Mouse (Mus musculus) heart, embryonic 15.5 days (tissue): ENCODE results near the gene Gm10720. TPM values are rescaled to one million over a fixed set of nuclear protein-coding genes. Genes with fewer than 3 reads are reported as not detected.
"Not testable (repeated sequence)": the region's sequence is repeated elsewhere in the genome, so short reads cannot be mapped to it uniquely, and the experiment has no call there.

Source experiments
- ATAC-seq: fragments of 200-750 bp; cut with Nextera tagmentation; replicated peaks from 2 replicates; pipeline ENCODE4 v1.8.0; 2017; ENCODE audit warnings: low read depth, moderate TSS enrichment; ENCODE audit not compliant: insufficient number of reproducible peaks, insufficient read depth, low FRiP score
- H3K27ac ChIP-seq: fragments of 300-500 bp; sonication (generic); 2 replicates; pipeline ENCODE4 v1.5.1; 2015; ENCODE audit warnings: mild to moderate bottlenecking, inconsistent platforms
- H3K27me3 ChIP-seq: fragments of 300-500 bp; sonication (generic); 2 replicates; pipeline ENCODE4 v1.6.1; 2015; ENCODE audit warnings: inconsistent platforms
- H3K36me3 ChIP-seq: fragments of 300-500 bp; sonication (generic); 2 replicates; pipeline ENCODE4 v1.6.1; 2015; ENCODE audit warnings: mild to moderate bottlenecking, inconsistent platforms
- H3K4me1 ChIP-seq: fragments of 300-500 bp; sonication (generic); replicated peaks from 2 replicates; pipeline ENCODE4 v1.6.1; 2015; ENCODE audit warnings: inconsistent platforms
- H3K4me2 ChIP-seq: fragments of 300-500 bp; sonication (generic); 2 replicates; pipeline ENCODE4 v1.6.1; 2015; ENCODE audit warnings: inconsistent platforms, mild to moderate bottlenecking, moderate library complexity
- H3K4me3 ChIP-seq: fragments of 300-500 bp; sonication (generic); 2 replicates; pipeline ENCODE4 v1.5.1; 2015; ENCODE audit warnings: mild to moderate bottlenecking, inconsistent platforms
- H3K9ac ChIP-seq: fragments of 300-500 bp; sonication (generic); 2 replicates; pipeline ENCODE4 v1.6.1; 2015; ENCODE audit warnings: mild to moderate bottlenecking, inconsistent platforms
- H3K9me3 ChIP-seq: fragments of 300-500 bp; sonication (generic); replicated peaks from 2 replicates; pipeline ENCODE4 v1.6.1; 2016; ENCODE audit warnings: inconsistent platforms
- WGBS: fragments of 180-500 bp; shearing (Covaris S2); methylation state at CpG from one replicate; pipeline ENCODE4 v1.1.7; 2015; ENCODE audit warnings: mixed read lengths; 5-methylcytosine and 5-hydroxymethylcytosine counted together
- polyA plus RNA-seq: library from polyadenylated mRNA; unstranded; fragments of >200 nt; fragmentation: Nextera tagmentation; extraction: Ambion mirVana; gene quantifications from 2 replicates; pipeline ENCODE4 v1.2.1, GENCODE M21; 2015

The Gm10720 gene
- polyA plus RNA-seq = 0.23 TPM in 1 of 2 replicates, not detected in the other

DNA sequence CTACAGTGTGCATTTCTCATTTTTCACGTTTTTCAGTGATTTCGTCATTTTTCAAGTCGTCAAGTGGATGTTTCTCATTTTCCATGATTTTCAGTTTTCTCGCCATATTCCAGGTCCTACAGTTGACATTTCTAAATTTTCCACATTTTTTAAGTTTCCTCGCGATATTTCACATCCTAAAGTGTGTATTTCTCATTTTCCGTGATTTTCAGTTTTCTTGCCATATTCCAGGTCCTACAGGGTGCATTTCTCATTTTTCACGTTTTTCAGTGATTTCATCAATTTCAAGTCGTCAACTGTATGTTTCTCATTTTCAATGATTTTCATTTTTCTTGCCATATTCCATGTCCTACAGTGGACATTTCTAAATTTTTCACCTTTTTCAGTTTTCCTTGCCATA, at the start of gene Gm10720:
Gm10720 (plus strand) TSS at position 301 of the 400 bp plus-strand sequence.
- H3K27ac ChIP-seq, H3K36me3 ChIP-seq, H3K9ac ChIP-seq, H3K4me3 ChIP-seq, H3K4me2 ChIP-seq, ATAC-seq, H3K9me3 ChIP-seq, H3K27me3 ChIP-seq, H3K4me1 ChIP-seq: not testable (repeated sequence)
- 58% methylated on average over 5 of the region's 9 CpGs for WGBS

GRCm38 (mm10) chr9:3000445-3000972, 14.9 kb upstream of the Gm10720 start, which contains the start of gene Gm10722:
Gene Gm10722 (plus strand): TSS chr9:3000922.
- H3K27ac ChIP-seq, H3K4me2 ChIP-seq, H3K36me3 ChIP-seq, H3K9me3 ChIP-seq, ATAC-seq, H3K4me3 ChIP-seq, H3K4me1 ChIP-seq, H3K9ac ChIP-seq, H3K27me3 ChIP-seq: not testable (repeated sequence)
- WGBS = 68% methylated on average over 12 of the region's 12 CpGs

DNA sequence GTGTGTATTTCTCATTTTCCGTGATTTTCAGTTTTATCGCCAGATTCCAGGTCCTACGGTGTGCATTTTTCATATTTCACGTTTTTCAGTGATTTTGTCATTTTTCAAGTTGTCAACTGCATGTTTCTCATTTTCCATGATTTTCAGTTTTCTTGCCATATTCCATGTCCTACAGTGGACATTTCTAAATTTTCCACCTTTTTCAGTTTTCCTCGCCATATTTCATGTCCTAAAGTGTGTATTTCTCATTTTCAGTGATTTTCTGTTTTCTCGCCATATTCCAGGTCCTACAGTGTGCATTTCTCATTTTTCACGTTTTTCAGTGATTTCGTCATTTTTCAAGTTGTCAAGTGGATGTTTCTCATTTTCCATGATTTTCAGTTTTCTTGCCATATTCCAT, 14.4 kb upstream of the Gm10720 start:
- H3K27me3 ChIP-seq, H3K4me1 ChIP-seq, H3K9me3 ChIP-seq, H3K36me3 ChIP-seq, H3K4me2 ChIP-seq, ATAC-seq, H3K4me3 ChIP-seq, H3K9ac ChIP-seq, H3K27ac ChIP-seq: not testable (repeated sequence)
- 62% methylated on average over 8 of the region's 8 CpGs for WGBS

DNA sequence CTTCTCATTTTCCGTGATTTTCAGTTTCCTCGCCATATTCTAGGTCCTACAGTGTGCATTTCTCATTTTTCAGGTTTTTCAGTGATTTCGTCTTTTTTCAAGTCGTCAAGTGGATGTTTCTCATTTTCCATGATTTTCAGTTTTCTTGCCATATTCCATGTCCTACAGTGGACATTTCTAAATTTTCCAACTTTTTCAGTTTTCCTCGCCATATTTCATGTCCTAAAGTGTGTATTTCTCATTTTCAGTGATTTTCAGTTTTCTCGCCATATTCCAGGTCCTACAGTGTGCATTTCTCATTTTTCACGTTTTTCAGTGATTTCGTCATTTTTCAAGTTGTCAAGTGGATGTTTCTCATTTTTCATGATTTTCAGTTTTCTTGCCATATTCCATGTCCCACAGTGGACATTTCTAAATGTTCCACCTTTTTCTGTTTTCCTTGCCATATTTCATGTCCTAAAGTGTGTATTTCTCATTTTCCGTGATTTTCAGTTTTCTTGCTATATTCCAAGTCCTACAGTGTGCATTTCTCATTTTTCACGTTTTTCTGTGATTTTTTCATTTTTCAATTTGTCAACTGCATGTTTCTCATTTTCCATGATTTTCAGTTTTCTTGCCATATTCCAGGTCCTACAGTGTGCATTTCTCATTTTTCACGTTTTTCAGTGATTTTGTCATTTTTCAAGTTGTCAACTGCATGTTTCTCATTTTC, 13.3 kb upstream of the Gm10720 start:
- H3K4me3 ChIP-seq, H3K9ac ChIP-seq, H3K4me1 ChIP-seq, H3K27ac ChIP-seq, H3K4me2 ChIP-seq, H3K27me3 ChIP-seq, H3K9me3 ChIP-seq, H3K36me3 ChIP-seq: not testable (repeated sequence)
- ATAC-seq = peak; percentile 82
- 67% methylated on average over 9 of the region's 11 CpGs for WGBS

- H3K4me2 ChIP-seq, H3K4me3 ChIP-seq, H3K4me1 ChIP-seq, H3K27me3 ChIP-seq, H3K36me3 ChIP-seq, H3K9ac ChIP-seq, H3K27ac ChIP-seq, ATAC-seq: not testable (repeated sequence)
- 70% methylated on average over 6 of the region's 14 CpGs for WGBS
- peaks cover 11% of the 10 kb centered on the region for H3K9me3 ChIP-seq
Measured at GRCm38 (mm10) chr9:3002794-3003396, 12.6 kb upstream of the Gm10720 start, which contains the start of gene Gm11168. Gene Gm11168 (plus strand): TSS chr9:3003346.

GRCm38 (mm10) chr9:3006179-3006578, 9.3 kb upstream of the Gm10720 start:
- not testable (repeated sequence) for H3K4me3 ChIP-seq, H3K9ac ChIP-seq, ATAC-seq, H3K36me3 ChIP-seq, H3K4me2 ChIP-seq, H3K27me3 ChIP-seq, H3K4me1 ChIP-seq, H3K27ac ChIP-seq
- peaks cover 11% of the 10 kb centered on the region for H3K9me3 ChIP-seq
- WGBS = 81% methylated on average over 1 of the region's 5 CpGs

DNA sequence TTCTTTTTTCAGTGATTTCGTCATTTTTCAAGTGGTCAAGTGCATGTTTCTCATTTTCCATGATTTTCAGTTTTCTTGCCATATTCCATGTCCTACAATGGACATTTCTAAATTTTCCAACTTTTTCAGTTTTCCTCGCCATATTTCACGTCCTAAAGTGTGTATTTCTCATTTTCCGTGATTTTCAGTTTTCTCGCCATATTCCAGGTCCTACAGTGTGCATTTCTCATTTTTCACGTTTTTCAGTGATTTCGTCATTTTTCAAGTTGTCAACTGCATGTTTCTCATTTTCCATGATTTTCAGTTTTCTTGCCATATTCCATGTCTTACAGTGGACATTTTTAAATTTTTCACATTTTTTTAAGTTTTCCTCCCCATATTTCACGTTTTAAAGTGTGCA, 8.8 kb upstream of the Gm10720 start:
- H3K27ac ChIP-seq, H3K36me3 ChIP-seq, H3K9ac ChIP-seq, H3K27me3 ChIP-seq, H3K4me1 ChIP-seq, H3K4me3 ChIP-seq, H3K4me2 ChIP-seq: not testable (repeated sequence)
- peaks cover 11% of the 10 kb centered on the region for H3K9me3 ChIP-seq
- ATAC-seq = peak; percentile 59
- WGBS = 72% methylated on average over 8 of the region's 8 CpGs

DNA sequence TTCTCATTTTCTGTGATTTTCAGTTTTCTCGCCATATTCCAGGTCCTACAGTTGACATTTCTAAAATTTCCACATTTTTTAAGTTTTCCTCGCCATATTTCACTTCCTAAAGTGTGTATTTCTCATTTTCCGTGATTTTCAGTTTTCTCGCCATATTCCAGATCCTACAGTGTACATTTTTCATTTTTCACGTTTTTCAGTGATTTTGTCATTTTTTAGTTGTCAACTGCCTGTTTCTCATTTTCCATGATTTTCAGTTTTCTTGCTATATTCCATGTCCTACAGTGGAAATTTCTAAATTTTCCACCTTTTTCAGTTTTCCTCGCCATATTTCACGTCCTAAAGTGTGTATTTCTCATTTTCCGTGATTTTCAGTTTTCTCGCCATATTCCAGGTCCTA, 8.2 kb upstream of the Gm10720 start:
- H3K4me1 ChIP-seq, H3K4me2 ChIP-seq, H3K9me3 ChIP-seq, H3K4me3 ChIP-seq, H3K36me3 ChIP-seq, H3K27me3 ChIP-seq, H3K9ac ChIP-seq, H3K27ac ChIP-seq: not testable (repeated sequence)
- WGBS = 68% methylated on average over 8 of the region's 9 CpGs
- 0 out of 2 replicates have a peak, but pooled peaks have one; percentile 11 for ATAC-seq

DNA sequence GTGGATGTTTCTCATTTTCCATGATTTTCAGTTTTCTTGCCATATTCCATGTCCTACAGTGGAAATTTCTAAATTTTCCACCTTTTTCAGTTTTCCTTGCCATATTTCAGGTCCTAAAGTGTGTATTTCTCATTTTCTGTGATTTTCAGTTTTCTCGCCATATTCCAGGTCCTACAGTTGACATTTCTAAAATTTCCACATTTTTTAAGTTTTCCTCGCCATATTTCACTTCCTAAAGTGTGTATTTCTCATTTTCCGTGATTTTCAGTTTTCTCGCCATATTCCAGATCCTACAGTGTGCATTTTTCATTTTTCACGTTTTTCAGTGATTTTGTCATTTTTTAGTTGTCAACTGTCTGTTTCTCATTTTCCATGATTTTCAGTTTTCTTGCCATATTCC, 6.1 kb upstream of the Gm10720 start:
- peak; percentile 50 for ATAC-seq
- H3K9me3 ChIP-seq, H3K36me3 ChIP-seq, H3K27ac ChIP-seq, H3K4me3 ChIP-seq, H3K27me3 ChIP-seq, H3K9ac ChIP-seq, H3K4me2 ChIP-seq, H3K4me1 ChIP-seq: not testable (repeated sequence)
- WGBS = no CpG with 5 or more reads among the region's 5 CpGs

GRCm38 (mm10) chr9:3012054-3012621, 3.3 kb upstream of the Gm10720 start:
- H3K36me3 ChIP-seq, H3K27ac ChIP-seq, ATAC-seq, H3K4me3 ChIP-seq, H3K4me1 ChIP-seq, H3K9ac ChIP-seq, H3K9me3 ChIP-seq, H3K27me3 ChIP-seq, H3K4me2 ChIP-seq: not testable (repeated sequence)
- WGBS = 77% methylated on average over 3 of the region's 7 CpGs

DNA sequence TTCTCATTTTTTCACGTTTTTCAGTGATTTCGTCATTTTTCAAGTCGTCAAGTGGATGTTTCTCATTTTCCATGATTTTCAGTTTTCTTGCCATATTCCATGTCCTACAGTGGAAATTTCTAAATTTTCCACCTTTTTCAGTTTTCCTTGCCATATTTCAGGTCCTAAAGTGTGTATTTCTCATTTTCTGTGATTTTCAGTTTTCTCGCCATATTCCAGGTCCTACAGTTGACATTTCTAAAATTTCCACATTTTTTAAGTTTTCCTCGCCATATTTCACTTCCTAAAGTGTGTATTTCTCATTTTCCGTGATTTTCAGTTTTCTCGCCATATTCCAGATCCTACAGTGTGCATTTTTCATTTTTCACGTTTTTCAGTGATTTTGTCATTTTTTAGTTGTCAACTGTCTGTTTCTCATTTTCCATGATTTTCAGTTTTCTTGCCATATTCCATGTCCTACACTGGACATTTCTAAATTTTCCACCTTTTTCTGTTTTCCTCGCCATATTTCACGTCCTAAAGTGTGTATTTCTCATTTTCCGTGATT, 2.6 kb upstream of the Gm10720 start, which contains the start of gene Gm10721:
Gm10721 (plus strand) TSS at position 408 of the 547 bp plus-strand sequence.
- ATAC-seq = peak; percentile 40; the same call in 1 of the 2 replicates
- 42% methylated on average over 1 of the region's 11 CpGs for WGBS
- H3K4me3 ChIP-seq = not testable (repeated sequence)

More for the DNA sequence above, 2.6 kb upstream of the Gm10720 start, which contains the start of gene Gm10721:
- H3K9ac ChIP-seq, H3K27ac ChIP-seq, H3K36me3 ChIP-seq, H3K9me3 ChIP-seq, H3K4me2 ChIP-seq, H3K4me1 ChIP-seq, H3K27me3 ChIP-seq: not testable (repeated sequence)
